Mouse (Mus musculus) midbrain, embryonic 15.5 days (tissue): Measurements from ENCODE around the gene Vmn2r17. TPM values are rescaled to one million over a fixed set of nuclear protein-coding genes. Genes with fewer than 3 reads are reported as not detected.

ENCODE experiments used
- ATAC-seq: fragments of 200-750 bp; cut with Nextera tagmentation; replicated peaks from 2 replicates; pipeline ENCODE4 v1.8.0; 2017; ENCODE audit warnings: moderate TSS enrichment
- H3K27ac ChIP-seq: fragments of 300-500 bp; sonication (generic); 2 replicates; pipeline ENCODE4 v1.5.1; 2015; ENCODE audit warnings: mild to moderate bottlenecking, inconsistent platforms
- H3K27me3 ChIP-seq: fragments of 300-500 bp; sonication (generic); replicated peaks from 2 replicates; pipeline ENCODE4 v1.6.1; 2015; ENCODE audit warnings: inconsistent platforms
- H3K36me3 ChIP-seq: fragments of 300-500 bp; sonication (generic); replicated peaks from 2 replicates; pipeline ENCODE4 v1.6.1; 2015; ENCODE audit warnings: inconsistent platforms
- H3K4me1 ChIP-seq: fragments of 300-500 bp; sonication (generic); 2 replicates; pipeline ENCODE4 v1.6.1; 2015; ENCODE audit warnings: inconsistent platforms
- H3K4me2 ChIP-seq: fragments of 300-500 bp; sonication (generic); 2 replicates; pipeline ENCODE4 v1.6.1; 2015; ENCODE audit warnings: inconsistent platforms, mild to moderate bottlenecking, moderate library complexity
- H3K4me3 ChIP-seq: fragments of 300-500 bp; sonication (generic); 2 replicates; pipeline ENCODE4 v1.5.1; 2015; ENCODE audit warnings: mild to moderate bottlenecking, inconsistent platforms
- H3K9ac ChIP-seq: fragments of 300-500 bp; sonication (generic); 2 replicates; pipeline ENCODE4 v1.6.1; 2015; ENCODE audit warnings: mild to moderate bottlenecking, inconsistent platforms
- H3K9me3 ChIP-seq: fragments of 300-500 bp; sonication (generic); 2 replicates; pipeline ENCODE4 v1.6.1; 2016; ENCODE audit warnings: inconsistent platforms
- WGBS: fragments of 180-500 bp; shearing (Covaris S2); methylation state at CpG from one replicate; pipeline ENCODE4 v1.1.7; 2015; ENCODE audit warnings: mixed read lengths; 5-methylcytosine and 5-hydroxymethylcytosine counted together
- polyA plus RNA-seq: library from polyadenylated mRNA; unstranded; fragments of >200 nt; fragmentation: Nextera tagmentation; extraction: Ambion mirVana; gene quantifications from 2 replicates; pipeline ENCODE4 v1.2.1, GENCODE M21; 2015

Gene Vmn2r17
- polyA plus RNA-seq: not detected in 2 replicates

DNA sequence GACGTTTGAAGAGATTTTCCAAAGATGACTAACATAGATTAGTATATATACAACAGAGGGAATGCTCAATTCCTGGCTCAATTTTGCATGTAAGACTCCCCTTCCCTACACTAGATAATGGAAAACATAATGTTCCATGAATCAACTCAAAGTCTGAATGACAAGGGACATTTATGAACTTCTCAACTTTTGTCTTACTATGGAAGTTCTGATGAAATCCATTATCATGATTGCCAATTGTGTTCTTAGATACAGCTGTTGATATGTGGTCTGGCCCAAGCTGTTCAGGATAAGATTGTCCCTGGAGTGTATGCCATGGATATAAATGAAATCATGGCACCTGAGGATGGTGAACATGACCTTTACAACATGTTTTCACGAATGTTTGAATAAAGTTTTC lies at the start of gene Vmn2r17:
Gene Vmn2r17, plus strand, starts transcription at position 301 of the 400 bp plus-strand sequence.
- Histone ChIP-seq H3K4me2 (no peak within 1 kb of the TSS), H3K4me1 (no peaks in the 10 kb centered on the region), H3K36me3 (no peaks in the 10 kb centered on the region), H3K9me3 (peaks cover 12% of the 10 kb centered on the region), H3K4me3 (no peak within 1 kb of the TSS), H3K27me3 (no peaks in the 10 kb centered on the region), H3K27ac (no peak within 1 kb of the TSS), H3K9ac (no peak within 1 kb of the TSS)
- WGBS: 52% methylated on average over 2 of the region's 2 CpGs
- no peak for ATAC-seq

DNA sequence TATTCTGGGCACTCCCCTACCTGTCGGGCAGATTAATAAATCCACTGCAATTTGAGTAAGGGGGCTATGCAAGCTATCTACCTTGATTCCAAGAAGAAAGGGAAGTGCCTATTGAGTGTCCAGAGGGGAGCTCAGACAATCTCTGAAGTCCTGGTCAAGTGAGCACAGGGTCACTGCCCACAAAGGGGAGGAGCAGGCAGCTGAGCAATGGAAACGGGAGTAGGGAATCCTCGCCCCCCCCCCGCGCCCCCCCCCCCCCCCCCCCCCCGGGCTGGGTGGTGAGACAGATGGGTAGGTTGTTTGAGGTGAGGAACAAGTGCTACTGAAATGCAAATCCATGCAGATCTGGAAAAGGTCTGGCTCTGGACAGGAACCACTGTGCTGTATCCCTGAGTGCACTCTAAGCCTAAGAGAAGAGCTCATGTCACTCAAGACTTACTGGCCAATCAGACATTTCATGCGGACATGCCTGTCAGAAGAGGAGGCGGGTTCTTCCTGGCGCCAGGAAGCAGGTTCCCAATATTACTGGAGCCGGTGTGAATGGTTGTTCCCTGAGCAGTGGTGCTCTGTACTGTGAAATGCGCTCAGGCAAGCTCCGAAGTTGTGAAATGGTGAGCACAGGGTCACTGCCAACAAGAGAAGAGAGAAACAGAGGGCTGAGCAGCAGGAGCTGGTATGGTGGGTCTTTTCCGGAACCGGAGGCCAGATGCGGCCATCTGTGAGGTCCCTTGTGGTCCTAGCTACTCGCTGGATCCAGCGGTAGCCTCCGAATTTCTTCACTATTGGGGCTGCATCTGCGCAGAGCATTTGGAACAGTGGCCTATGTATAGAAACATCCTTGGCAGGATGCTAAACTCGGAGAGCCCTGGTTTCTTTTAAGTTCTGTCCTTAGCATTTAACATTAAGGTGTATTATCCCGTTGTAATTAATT lies 47.4 kb downstream of the Vmn2r17 start:
- WGBS: 26% methylated on average over 17 of the region's 21 CpGs
- Histone ChIP-seq H3K27me3 (no peaks in the 10 kb centered on the region), H3K36me3 (no peaks in the 10 kb centered on the region), H3K4me3 (peak overlapping the region; percentile 29), H3K4me1 (no peaks in the 10 kb centered on the region), H3K9me3 (no peaks in the 10 kb centered on the region; the same call in 1 of the 2 replicates), H3K9ac (no peak overlapping the region), H3K4me2 (peak overlapping the region; percentile 29), H3K27ac (no peak overlapping the region)
- peak; percentile 87 for ATAC-seq

DNA sequence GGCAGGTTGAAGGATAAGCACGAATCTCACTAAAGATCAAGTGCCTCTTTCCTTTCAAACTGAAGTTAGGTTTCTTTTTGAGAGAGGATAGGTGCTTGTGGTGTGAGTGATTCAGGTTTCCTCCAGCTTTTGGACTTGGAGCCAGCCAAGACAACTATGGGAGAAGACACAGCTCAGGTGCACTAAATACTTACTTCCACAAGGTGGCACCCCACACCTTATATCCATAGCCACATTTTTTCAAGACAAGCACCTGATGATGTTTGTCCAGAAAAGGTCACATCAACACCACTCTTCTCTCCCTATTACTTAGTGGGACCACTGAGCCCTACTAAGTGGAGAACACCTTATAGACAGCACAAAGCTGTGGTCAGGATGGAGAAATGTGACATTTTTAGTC lies 87.2 kb downstream of the Vmn2r17 start:
- Histone ChIP-seq H3K27me3 (no peaks in the 10 kb centered on the region), H3K4me3 (no peak overlapping the region), H3K4me1 (no peaks in the 10 kb centered on the region), H3K4me2 (no peak overlapping the region), H3K9me3 (peaks cover 6% of the 10 kb centered on the region; the same call in 1 of the 2 replicates), H3K27ac (no peak overlapping the region), H3K9ac (no peak overlapping the region), H3K36me3 (no peaks in the 10 kb centered on the region)
- ATAC-seq: no peak
- WGBS: 10% methylated on average over 1 of the region's 1 CpGs

Other genes with a start within 250 kb of the Vmn2r17 start
- not detected in 2 replicates for gene Vmn2r13, start 227.5 kb upstream of the Vmn2r17 start, polyA plus RNA-seq
- not detected in 2 replicates for gene Vmn2r14, start 195.0 kb upstream of the Vmn2r17 start, polyA plus RNA-seq
- gene Vmn2r15, start 122.0 kb upstream of the Vmn2r17 start, polyA plus RNA-seq: not detected in 2 replicates
- gene Vmn2r16, start 89.5 kb upstream of the Vmn2r17 start, polyA plus RNA-seq: not detected in 2 replicates
- 16.2 and 16.6 TPM in 2 replicates for gene Crlf2, start 139.3 kb downstream of the Vmn2r17 start, polyA plus RNA-seq